Mouse (Mus musculus) liver, embryonic 14.5 days (tissue): ENCODE results near the gene Scai.

Source experiments
- CTCF ChIP-seq: IDR thresholded peaks from 2 replicates; pipeline ENCODE4 v1.5.1; 2016; ENCODE audit warnings: antibody characterized with exemption, low read depth, control low read depth
- EP300 ChIP-seq: IDR thresholded peaks from 2 replicates; pipeline ENCODE4 v1.6.1; 2016; ENCODE audit warnings: antibody characterized with exemption, low read depth

- TF ChIP-seq CTCF (0 out of 2 replicates have a peak, but pooled peaks have one; percentile 12), EP300 (no peak)
Measured at GRCm38 (mm10) chr2:39185942-39186341, 4.6 kb downstream of the Scai start.
